Mouse (Mus musculus): ENCODE measurements around the gene Plppr5. TPM values are rescaled to one million over a fixed set of nuclear protein-coding genes. Genes with fewer than 3 reads are reported as not detected.

The Plppr5 gene
- 3.1 and 3.6 TPM in 2 replicates for polyA plus RNA-seq (2015; fragmentation: Nextera tagmentation; extraction: Ambion mirVana)

DNA sequence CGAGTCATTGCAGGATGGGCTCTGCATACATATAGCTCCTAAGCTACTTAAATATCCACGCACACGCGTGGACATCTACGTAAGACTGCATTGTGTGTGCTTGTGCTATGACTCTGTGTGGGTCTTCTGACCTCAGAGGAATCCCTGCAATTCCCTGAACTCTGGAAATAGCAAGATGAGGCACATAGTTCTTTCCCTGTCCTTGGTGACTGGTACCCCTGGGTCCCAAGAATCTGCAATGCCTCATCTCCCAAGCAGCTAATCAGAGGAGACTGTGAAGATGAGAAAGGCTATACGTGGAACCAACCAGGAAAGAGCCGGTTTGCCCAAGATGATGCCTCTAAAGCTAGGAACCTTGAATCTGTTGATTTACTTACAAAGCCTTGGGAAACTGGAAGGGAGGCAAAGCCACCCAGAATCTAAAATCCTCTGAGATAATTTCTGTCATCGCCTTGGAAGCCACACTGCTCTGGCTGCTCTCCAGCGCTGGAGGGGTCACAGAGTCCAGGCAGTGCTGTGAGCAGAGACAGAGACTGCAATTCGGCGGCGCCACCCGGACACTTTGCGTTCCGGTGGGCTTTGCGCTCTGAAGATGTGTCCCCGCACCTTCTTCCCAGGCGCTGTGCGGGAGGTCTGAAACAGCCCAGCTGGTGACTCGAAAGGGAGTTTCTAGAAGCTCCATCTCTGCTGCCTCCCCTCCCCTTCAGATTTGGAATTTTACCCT lies at the start of gene Plppr5:
Gene Plppr5 (plus strand): TSS at position 308 of the 724 bp plus-strand sequence.
- Histone ChIP-seq H3K4me3 (peak within 1 kb of the TSS; percentile 71), H3K36me3 (no peaks in the 10 kb centered on the region), H3K27ac (replicated peaks) (peak within 1 kb of the TSS; percentile 80), H3K27me3 (peaks cover 19% of the 10 kb centered on the region), H3K9me3 (no peaks in the 10 kb centered on the region), H3K4me2 (peak within 1 kb of the TSS; percentile 90), H3K9ac (peak within 1 kb of the TSS; percentile 88), H3K4me1 (replicated peaks) (peaks cover 16% of the 10 kb centered on the region)
- peak; percentile 83 for ATAC-seq (ENCODE audit: low read depth)
- 23% methylated on average over 20 of the region's 20 CpGs for WGBS

DNA sequence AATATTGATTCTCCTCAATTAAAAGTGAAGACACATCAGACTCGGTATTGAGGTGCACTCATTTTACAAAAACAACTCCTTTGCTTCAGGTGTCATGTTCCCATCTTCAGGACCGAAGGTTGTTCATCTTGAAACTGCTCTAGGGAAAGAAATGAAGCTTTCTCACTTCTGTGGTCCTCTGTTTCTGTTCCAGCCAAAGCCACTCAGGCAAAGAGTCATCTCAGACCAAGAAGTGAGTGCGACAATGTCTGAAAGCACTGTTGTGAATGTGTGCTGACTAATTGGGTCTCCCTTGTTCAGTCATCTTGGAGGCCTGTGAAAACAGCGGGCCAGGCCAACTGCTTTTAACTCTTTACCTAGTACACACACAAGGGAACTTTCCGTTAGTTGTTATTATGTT lies 24.7 kb upstream of the Plppr5 start:
- ATAC-seq (ENCODE audit: low read depth), result no peak
- WGBS, result 84% methylated on average over 5 of the region's 5 CpGs
- H3K4me1 ChIP-seq (replicated peaks), result no peaks in the 10 kb centered on the region
- H3K4me2 ChIP-seq, result no peak overlapping the region
- no peaks in the 10 kb centered on the region for H3K9me3 ChIP-seq
- H3K9ac ChIP-seq, result no peak overlapping the region
- H3K36me3 ChIP-seq, result no peaks in the 10 kb centered on the region
- H3K27ac ChIP-seq (replicated peaks), result no peak overlapping the region
- no peak overlapping the region for H3K4me3 ChIP-seq
- H3K27me3 ChIP-seq, result no peaks in the 10 kb centered on the region

DNA sequence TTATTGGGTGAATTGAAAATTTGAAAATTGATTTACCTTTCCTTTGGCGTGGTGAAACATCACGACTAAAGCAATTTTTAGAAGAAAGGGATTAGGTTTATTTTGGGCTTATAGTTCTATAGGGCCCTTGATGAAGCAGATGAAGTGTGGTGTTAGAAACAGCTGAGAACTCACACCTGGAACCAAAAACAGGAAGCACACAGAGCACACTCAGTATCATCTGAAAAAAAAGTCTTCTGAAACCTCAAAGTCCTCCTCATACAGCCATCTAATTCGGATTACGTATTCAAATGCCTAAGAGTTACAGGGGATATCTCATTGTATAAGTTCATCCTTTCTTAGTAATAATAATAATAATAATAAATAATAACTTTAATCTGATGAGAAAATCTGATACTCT lies 24.1 kb upstream of the Plppr5 start:
- ATAC-seq (ENCODE audit: low read depth), result no peak
- no peak overlapping the region for H3K27ac ChIP-seq (replicated peaks)
- H3K4me2 ChIP-seq, result no peak overlapping the region
- no peaks in the 10 kb centered on the region for H3K27me3 ChIP-seq
- H3K4me3 ChIP-seq, result no peak overlapping the region
- H3K36me3 ChIP-seq, result no peaks in the 10 kb centered on the region
- H3K4me1 ChIP-seq (replicated peaks), result no peaks in the 10 kb centered on the region
- no peaks in the 10 kb centered on the region for H3K9me3 ChIP-seq
- WGBS, result 91% methylated on average over 4 of the region's 4 CpGs
- no peak overlapping the region for H3K9ac ChIP-seq

DNA sequence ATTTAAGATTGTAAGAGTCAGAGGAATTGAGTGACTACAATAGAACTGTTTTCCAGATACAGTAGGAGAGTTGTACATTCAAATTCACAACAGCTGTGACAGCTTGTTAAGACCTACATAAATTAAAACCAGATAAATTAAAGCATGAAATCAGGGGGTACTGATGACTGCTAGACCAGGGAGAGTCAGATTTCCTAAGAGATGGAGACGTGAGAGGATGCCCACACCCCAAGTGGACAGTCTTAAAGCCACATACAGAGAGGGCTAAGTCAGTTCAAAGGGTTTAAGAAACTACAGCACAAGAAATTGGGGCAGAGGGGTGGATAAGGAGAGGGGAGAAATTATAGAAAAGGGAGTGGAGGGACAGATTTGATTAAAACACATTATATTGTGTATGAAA lies 17.7 kb upstream of the Plppr5 start:
- Histone ChIP-seq H3K4me3 (no peak overlapping the region), H3K4me1 (replicated peaks) (no peaks in the 10 kb centered on the region), H3K9me3 (no peaks in the 10 kb centered on the region), H3K36me3 (no peaks in the 10 kb centered on the region), H3K27ac (replicated peaks) (no peak overlapping the region), H3K27me3 (no peaks in the 10 kb centered on the region), H3K9ac (no peak overlapping the region), H3K4me2 (no peak overlapping the region)
- no peak for ATAC-seq (ENCODE audit: low read depth)
- 43% methylated on average over 1 of the region's 1 CpGs for WGBS

DNA sequence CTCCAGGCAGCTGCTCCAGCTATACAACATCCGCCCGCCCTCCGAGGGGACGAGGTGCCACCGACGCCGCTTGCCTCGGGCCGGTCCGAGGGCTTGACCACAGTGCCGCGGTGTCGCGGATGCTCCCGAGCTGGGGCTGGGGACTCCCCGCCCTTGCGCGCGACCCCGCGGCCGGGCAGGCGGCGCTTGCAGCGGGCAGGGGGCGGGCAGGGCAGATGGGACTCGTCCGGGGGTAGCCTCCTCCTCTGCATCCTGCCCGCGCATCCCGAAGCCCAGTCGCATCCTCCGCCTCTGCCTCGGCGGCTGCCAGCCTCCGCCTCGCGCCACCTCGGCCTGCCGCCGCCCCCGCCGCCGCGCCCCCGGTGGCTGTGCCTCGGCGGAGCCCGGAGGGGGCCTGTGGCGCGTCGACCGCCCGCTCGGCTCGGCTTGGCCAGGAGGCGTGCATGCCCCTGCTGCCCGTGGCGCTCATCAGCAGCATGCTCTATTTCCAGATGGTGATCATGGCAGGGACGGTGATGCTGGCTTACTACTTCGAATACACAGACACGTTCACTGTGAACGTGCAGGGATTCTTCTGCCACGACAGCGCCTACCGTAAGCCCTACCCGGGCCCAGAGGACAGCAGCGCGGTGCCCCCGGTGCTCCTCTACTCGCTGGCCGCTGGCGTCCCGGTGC lies 754 bp downstream of the Plppr5 start:
- peak overlapping the region; percentile 90 for H3K4me2 ChIP-seq
- peak overlapping the region; percentile 80 for H3K27ac ChIP-seq (replicated peaks)
- H3K9ac ChIP-seq, result peak overlapping the region; percentile 88
- H3K9me3 ChIP-seq, result no peaks in the 10 kb centered on the region
- peaks cover 16% of the 10 kb centered on the region for H3K4me1 ChIP-seq (replicated peaks)
- H3K4me3 ChIP-seq, result peak overlapping the region; percentile 71
- under 1% methylated on average over 74 of the region's 74 CpGs for WGBS
- H3K27me3 ChIP-seq, result peaks cover 19% of the 10 kb centered on the region
- ATAC-seq (ENCODE audit: low read depth), result peak; percentile 89
- H3K36me3 ChIP-seq, result no peaks in the 10 kb centered on the region

DNA sequence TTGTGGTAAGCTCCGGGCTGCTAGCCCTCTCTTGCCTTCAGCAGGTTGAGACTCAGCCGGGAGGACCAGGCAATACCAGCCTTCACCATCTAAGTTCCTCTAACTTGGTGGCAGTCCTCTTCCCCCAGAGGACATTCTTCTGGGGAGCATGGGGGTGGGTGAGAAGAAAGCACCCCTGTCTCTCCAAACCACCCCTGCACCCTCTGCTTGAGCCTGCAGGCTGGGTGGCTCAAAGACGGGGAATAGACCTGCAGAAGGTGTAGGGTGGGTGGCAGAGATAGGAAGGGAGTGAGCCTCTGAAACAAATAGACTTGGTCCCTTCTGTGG lies 1.3 kb downstream of the Plppr5 start:
- H3K9ac ChIP-seq, result peak overlapping the region; percentile 88
- H3K27ac ChIP-seq (replicated peaks), result peak overlapping the region; percentile 80
- H3K4me2 ChIP-seq, result peak overlapping the region; percentile 90
- no peaks in the 10 kb centered on the region for H3K36me3 ChIP-seq
- H3K4me3 ChIP-seq, result peak overlapping the region; percentile 71
- no peaks in the 10 kb centered on the region for H3K9me3 ChIP-seq
- peak; percentile 25 for ATAC-seq (ENCODE audit: low read depth)
- 18% methylated on average over 3 of the region's 3 CpGs for WGBS
- peaks cover 19% of the 10 kb centered on the region for H3K27me3 ChIP-seq
- H3K4me1 ChIP-seq (replicated peaks), result peaks cover 16% of the 10 kb centered on the region

DNA sequence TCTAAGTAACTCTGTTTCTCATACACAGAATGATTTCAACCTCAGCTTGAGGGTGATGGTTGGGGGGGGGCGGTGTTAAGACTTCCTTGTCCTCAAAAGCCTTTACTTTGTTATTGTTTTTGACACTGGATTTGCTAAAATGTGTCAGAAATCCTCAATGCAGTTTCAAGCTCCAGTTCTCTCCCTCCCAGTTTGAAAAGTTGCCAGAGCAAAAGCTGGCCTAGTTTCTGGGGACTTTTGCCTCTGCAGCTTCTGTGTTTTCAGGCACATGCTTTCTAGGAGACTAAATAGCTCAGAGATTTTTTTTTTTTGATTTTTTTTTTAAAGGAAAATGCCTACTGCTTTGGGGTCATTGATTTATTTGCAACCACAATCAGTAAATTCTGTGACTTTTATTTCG lies 2.7 kb downstream of the Plppr5 start:
- ATAC-seq (ENCODE audit: low read depth), result no peak
- no peak overlapping the region for H3K27ac ChIP-seq (replicated peaks)
- H3K36me3 ChIP-seq, result no peaks in the 10 kb centered on the region
- no peak overlapping the region for H3K4me3 ChIP-seq
- no peaks in the 10 kb centered on the region for H3K9me3 ChIP-seq
- H3K27me3 ChIP-seq, result peaks cover 19% of the 10 kb centered on the region
- H3K4me1 ChIP-seq (replicated peaks), result peaks cover 16% of the 10 kb centered on the region
- peak overlapping the region; percentile 90; the same call in 1 of the 2 replicates for H3K4me2 ChIP-seq
- no peak overlapping the region for H3K9ac ChIP-seq
- 91% methylated on average over 2 of the region's 2 CpGs for WGBS

DNA sequence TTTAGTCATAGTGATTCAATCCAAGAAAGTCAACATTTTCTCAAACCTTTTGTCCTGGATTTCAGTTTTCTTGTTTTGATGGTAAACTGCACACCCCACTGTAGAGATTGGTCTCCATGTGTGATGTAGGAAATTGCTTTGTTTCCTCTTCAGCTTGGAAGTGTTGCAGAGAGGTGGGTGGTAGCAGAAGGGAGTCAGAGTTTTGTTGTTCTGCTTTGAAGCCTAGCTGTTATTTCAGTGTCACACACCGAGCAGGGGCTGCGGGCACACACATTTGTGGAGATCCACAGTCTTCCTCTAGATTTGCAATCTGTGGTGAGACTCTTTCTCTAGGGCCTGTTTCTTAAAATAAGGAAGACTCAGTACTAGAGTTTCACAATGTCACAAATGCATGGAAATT lies 8.0 kb downstream of the Plppr5 start:
- Histone ChIP-seq H3K4me2 (no peak overlapping the region), H3K27me3 (no peaks in the 10 kb centered on the region), H3K4me3 (no peak overlapping the region), H3K27ac (replicated peaks) (no peak overlapping the region), H3K9ac (no peak overlapping the region), H3K36me3 (no peaks in the 10 kb centered on the region), H3K4me1 (replicated peaks) (no peaks in the 10 kb centered on the region), H3K9me3 (no peaks in the 10 kb centered on the region)
- no peak for ATAC-seq (ENCODE audit: low read depth)
- 86% methylated on average over 2 of the region's 2 CpGs for WGBS

DNA sequence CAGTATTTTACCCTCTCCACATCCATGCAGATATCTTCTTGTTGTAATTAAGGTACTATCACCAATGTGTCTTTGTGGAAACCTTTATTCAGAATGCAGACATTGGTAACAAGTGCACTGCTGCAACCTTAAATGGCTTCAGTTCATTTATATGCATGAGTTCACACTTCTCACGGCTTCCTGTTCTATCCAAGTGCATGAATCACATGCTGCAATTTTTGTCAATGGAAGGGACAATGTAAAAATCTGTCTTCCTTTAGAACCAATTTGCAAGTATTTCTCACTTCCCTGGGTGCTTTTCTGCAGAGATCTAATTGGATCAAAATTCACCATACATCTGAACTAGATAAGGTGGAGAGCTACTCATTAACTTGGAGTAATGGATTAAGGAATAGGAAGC lies 27.8 kb downstream of the Plppr5 start:
- Histone ChIP-seq H3K27me3 (no peaks in the 10 kb centered on the region), H3K27ac (replicated peaks) (no peak overlapping the region), H3K9me3 (no peaks in the 10 kb centered on the region), H3K36me3 (no peaks in the 10 kb centered on the region), H3K4me2 (no peak overlapping the region), H3K4me3 (no peak overlapping the region), H3K9ac (no peak overlapping the region), H3K4me1 (replicated peaks) (no peaks in the 10 kb centered on the region)
- no peak for ATAC-seq (ENCODE audit: low read depth)
- WGBS, result 40% methylated on average over 1 of the region's 1 CpGs

DNA sequence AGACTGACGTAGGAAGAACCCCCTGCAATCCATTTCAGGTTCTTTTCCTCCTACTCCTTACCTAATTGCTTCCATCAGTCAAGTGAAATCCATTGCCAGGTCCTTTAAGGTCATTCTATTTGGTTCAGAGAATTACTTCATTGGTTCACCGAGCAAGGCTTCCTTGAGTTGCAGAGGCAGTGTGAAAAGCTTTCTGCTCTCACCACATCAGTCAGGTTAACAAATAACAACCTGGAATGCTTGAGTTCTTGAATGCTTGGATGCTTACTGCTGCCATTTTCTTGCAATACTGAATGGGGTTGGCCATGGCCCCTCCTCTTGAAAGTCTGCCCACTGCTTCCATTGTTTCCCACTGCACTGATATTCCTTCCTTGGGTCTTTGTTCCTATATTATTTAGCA lies 28.8 kb downstream of the Plppr5 start:
- H3K36me3 ChIP-seq, result no peaks in the 10 kb centered on the region
- no peak overlapping the region for H3K4me2 ChIP-seq
- no peak overlapping the region for H3K4me3 ChIP-seq
- ATAC-seq (ENCODE audit: low read depth), result no peak
- no peaks in the 10 kb centered on the region for H3K4me1 ChIP-seq (replicated peaks)
- no peaks in the 10 kb centered on the region for H3K27me3 ChIP-seq
- 51% methylated on average over 2 of the region's 2 CpGs for WGBS
- H3K9me3 ChIP-seq, result no peaks in the 10 kb centered on the region
- no peak overlapping the region for H3K27ac ChIP-seq (replicated peaks)
- H3K9ac ChIP-seq, result no peak overlapping the region

DNA sequence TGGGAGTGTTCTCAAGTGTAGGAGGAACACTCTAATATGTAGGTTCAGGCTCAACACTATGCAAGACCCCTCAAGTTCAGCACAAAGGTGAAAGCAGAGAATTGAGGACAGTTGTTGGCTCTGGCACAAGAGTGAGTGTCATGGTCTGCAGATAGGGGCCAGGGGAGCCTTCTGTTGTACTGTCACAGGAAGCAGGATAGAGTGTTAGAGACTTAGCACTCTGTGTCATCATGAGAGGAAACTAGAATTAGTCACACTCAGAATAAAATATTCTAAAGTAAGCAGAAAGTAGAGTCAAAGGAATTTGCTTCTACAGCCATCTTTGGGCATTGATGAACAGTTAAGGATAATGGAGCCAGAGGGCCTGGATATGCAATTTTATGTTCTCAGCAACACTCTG lies 31.7 kb downstream of the Plppr5 start:
- Histone ChIP-seq H3K27ac (replicated peaks) (no peak overlapping the region), H3K9me3 (no peaks in the 10 kb centered on the region)
- ATAC-seq (ENCODE audit: low read depth), result no peak

DNA sequence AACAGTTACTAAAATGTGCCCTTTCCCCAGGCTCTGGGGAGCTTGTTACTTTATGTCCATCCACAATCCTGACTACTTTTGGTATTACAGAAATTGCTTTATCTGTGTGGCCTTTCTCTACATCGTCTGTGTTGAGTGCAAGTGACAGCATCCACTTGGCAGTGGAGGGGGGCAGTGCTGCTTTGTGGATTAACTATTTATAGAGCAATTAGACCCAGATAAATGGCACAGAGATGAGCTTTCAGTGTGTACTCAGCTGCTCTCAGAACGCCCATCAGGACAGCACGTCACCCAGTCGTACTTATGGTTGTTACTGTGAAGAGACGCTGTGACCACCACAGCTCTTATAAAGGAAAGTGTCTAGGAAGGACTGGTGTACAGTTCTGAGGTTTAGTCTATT lies 36.8 kb downstream of the Plppr5 start:
- no peak overlapping the region for H3K4me2 ChIP-seq
- H3K4me1 ChIP-seq (replicated peaks), result no peaks in the 10 kb centered on the region
- no peak overlapping the region for H3K4me3 ChIP-seq
- ATAC-seq (ENCODE audit: low read depth), result no peak
- no peaks in the 10 kb centered on the region for H3K9me3 ChIP-seq
- H3K36me3 ChIP-seq, result no peaks in the 10 kb centered on the region
- no peak overlapping the region for H3K27ac ChIP-seq (replicated peaks)
- no peaks in the 10 kb centered on the region for H3K27me3 ChIP-seq
- H3K9ac ChIP-seq, result no peak overlapping the region
- 64% methylated on average over 5 of the region's 5 CpGs for WGBS

More for the DNA sequence above, 31.7 kb downstream of the Plppr5 start:
- H3K4me2 ChIP-seq, result no peak overlapping the region
- no peaks in the 10 kb centered on the region for H3K27me3 ChIP-seq
- no peaks in the 10 kb centered on the region for H3K36me3 ChIP-seq
- H3K4me1 ChIP-seq (replicated peaks), result no peaks in the 10 kb centered on the region
- no peak overlapping the region for H3K4me3 ChIP-seq
- H3K9ac ChIP-seq, result no peak overlapping the region

DNA sequence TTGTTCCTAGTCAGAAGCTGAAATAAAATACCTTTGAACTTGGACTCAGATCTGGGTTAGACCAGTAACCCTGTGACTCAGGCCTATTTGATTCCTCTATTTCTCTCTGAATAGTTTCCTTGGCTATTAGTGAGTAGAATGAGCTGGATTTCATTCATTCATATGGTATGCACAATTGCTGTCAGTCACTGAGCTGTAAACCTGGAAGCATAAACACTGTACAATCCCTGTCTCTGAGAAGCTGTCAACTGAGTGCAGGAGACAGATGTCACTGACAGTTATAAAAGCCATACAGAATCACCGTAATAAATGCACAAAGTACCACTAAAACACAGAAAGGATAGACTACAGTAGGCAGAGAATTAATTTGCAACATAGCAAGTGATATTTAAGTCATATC lies 40.2 kb downstream of the Plppr5 start:
- no peak for ATAC-seq (ENCODE audit: low read depth)
- Histone ChIP-seq H3K4me3 (no peak overlapping the region), H3K4me2 (no peak overlapping the region), H3K4me1 (replicated peaks) (no peaks in the 10 kb centered on the region), H3K9me3 (no peaks in the 10 kb centered on the region), H3K27me3 (no peaks in the 10 kb centered on the region), H3K9ac (no peak overlapping the region), H3K27ac (replicated peaks) (no peak overlapping the region), H3K36me3 (no peaks in the 10 kb centered on the region)
- WGBS, result 78% methylated on average over 1 of the region's 1 CpGs
